Mouse (Mus musculus) ES-Bruce4 (cell line): ENCODE data around the gene Zfp808. TPM values are rescaled to one million over a fixed set of nuclear protein-coding genes. Genes with fewer than 3 reads are reported as not detected.
"Not testable (repeated sequence)": the region's sequence is repeated elsewhere in the genome, so short reads cannot be mapped to it uniquely, and the experiment has no call there.

Experiments used
- H3K27ac ChIP-seq: 2 replicates; pipeline ENCODE4 v1.5.1; 2012; ENCODE audit warnings: low read length, inconsistent platforms; ENCODE audit not compliant: insufficient read depth
- H3K27me3 ChIP-seq: 2 replicates; pipeline ENCODE4 v1.6.1; 2012; ENCODE audit warnings: mild to moderate bottlenecking, low read length, inconsistent platforms; ENCODE audit not compliant: control insufficient read depth, poor library complexity, insufficient read depth, severe bottlenecking
- H3K36me3 ChIP-seq: 2 replicates; pipeline ENCODE4 v1.6.1; 2012; ENCODE audit warnings: inconsistent platforms, mild to moderate bottlenecking, low read length, moderate library complexity; ENCODE audit not compliant: control insufficient read depth, poor library complexity, insufficient read depth, severe bottlenecking
- H3K4me1 ChIP-seq: one replicate; pipeline ENCODE4 v1.8.1; 2011; ENCODE audit warnings: low read length; ENCODE audit not compliant: control insufficient read depth, insufficient read depth
- H3K4me3 ChIP-seq: 2 replicates; pipeline ENCODE4 v1.5.1; 2011; ENCODE audit warnings: low read depth, mild to moderate bottlenecking, low read length
- H3K9ac ChIP-seq: 2 replicates; pipeline ENCODE4 v1.6.1; 2012; ENCODE audit warnings: low read depth, mild to moderate bottlenecking, inconsistent platforms; ENCODE audit not compliant: poor library complexity, severe bottlenecking
- H3K9me3 ChIP-seq: replicated peaks from 2 replicates; pipeline ENCODE4 v1.6.1; 2012; ENCODE audit warnings: mild to moderate bottlenecking, low read length, inconsistent platforms; ENCODE audit not compliant: control insufficient read depth, poor library complexity, insufficient read depth, severe bottlenecking
- CTCF ChIP-seq: IDR thresholded peaks from one replicate; pipeline ENCODE4 v1.8.1; 2011; ENCODE audit warnings: low read depth, low read length
- EP300 ChIP-seq: IDR thresholded peaks from 2 replicates; pipeline ENCODE4 v1.6.1; 2011; ENCODE audit warnings: low read depth, low read length; ENCODE audit not compliant: insufficient read depth
- POLR2A ChIP-seq: IDR thresholded peaks from one replicate; pipeline ENCODE4 v1.8.1; 2011; ENCODE audit warnings: low read length; ENCODE audit not compliant: insufficient read depth
- polyA plus RNA-seq: library from polyadenylated mRNA; stranded (reverse); fragments of >200 nt; gene quantifications from 2 replicates; pipeline ENCODE4 v1.2.4, GENCODE M21; 2011; ENCODE audit warnings: low read depth; ENCODE audit not compliant: missing spikeins, insufficient read depth, insufficient read length

The Zfp808 gene
- polyA plus RNA-seq, 1 experiment = 32.2 TPM

DNA sequence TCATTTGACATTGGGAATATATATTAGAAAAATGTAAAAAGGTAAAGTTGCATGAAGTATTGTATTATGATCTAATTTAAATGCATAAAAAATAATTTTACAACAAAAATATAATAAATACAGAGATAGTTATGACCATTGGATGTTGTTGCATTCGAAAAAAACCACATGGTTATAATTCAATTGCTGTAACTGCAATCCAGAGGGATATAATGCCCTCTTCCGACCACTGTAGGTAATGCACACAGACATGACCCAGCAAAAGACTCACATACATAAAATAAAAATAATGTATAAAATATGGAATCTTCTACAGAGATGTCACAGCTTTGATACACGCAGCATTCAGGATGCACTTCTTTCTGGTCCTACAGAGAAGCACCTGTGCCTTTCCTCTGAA is 115.6 kb downstream of the Zfp808 start:
- Histone ChIP-seq H3K9me3 (no peaks in the 10 kb centered on the region), H3K27ac (no peak overlapping the region), H3K27me3 (no peaks in the 10 kb centered on the region), H3K4me3 (no peak overlapping the region), H3K36me3 (no peaks in the 10 kb centered on the region), H3K9ac (no peak overlapping the region), H3K4me1 (no peaks in the 10 kb centered on the region)
- TF ChIP-seq EP300 (no peak), CTCF (no peak), POLR2A (no peak)

GRCm38 (mm10) chr13:62255226-62255625 is 125.5 kb downstream of the Zfp808 start:
- H3K4me3 ChIP-seq = peak overlapping the region; percentile 76
- not testable (repeated sequence) for H3K9ac ChIP-seq, H3K9me3 ChIP-seq, H3K27ac ChIP-seq, H3K36me3 ChIP-seq, H3K27me3 ChIP-seq, H3K4me1 ChIP-seq

DNA sequence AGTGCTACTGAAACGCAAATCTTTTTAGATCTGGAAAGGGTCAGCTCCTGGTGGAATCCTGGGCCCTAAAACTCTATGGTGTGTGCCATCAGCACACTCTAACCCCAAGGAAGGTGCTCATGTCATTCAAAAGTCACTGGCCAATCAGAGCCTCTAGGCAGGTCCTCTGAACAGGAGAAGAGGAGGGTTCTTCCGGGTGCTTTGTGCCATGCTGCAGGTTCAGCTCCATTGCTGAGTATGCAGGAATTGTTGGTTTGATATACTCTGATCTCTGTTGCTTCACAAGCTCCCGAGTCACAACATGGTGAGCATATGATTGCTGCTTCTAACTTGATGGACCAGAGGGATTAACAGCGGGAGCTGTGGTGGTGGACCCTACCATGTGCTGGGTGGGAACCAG is 133.7 kb downstream of the Zfp808 start:
- H3K4me3 ChIP-seq = peak overlapping the region; percentile 98
- H3K36me3 ChIP-seq = no peaks in the 10 kb centered on the region
- H3K9me3 ChIP-seq = no peaks in the 10 kb centered on the region
- H3K4me1 ChIP-seq = no peaks in the 10 kb centered on the region
- no peak for TF ChIP-seq POLR2A
- TF ChIP-seq CTCF = no peak
- no peak for TF ChIP-seq EP300
- no peaks in the 10 kb centered on the region for H3K27me3 ChIP-seq
- H3K27ac ChIP-seq = no peak overlapping the region
- H3K9ac ChIP-seq = peak overlapping the region; percentile 73
